Mouse (Mus musculus) embryo, embryonic 9.5 days (tissue): ENCODE results near the gene Mdga2.

Experiments
- DNase-seq: peaks from one replicate; pipeline ENCODE4 v3.0.0-alpha.2; 2017; ENCODE audit errors: extremely low spot score

The Mdga2 gene

GRCm38 (mm10) chr12:67059136-67060014 lies 163.0 kb downstream of the Mdga2 start:
- DNase-seq, result peak; percentile 2

- no peak for DNase-seq
Observed at GRCm38 (mm10) chr12:67056621-67057020, 165.7 kb downstream of the Mdga2 start.

DNA sequence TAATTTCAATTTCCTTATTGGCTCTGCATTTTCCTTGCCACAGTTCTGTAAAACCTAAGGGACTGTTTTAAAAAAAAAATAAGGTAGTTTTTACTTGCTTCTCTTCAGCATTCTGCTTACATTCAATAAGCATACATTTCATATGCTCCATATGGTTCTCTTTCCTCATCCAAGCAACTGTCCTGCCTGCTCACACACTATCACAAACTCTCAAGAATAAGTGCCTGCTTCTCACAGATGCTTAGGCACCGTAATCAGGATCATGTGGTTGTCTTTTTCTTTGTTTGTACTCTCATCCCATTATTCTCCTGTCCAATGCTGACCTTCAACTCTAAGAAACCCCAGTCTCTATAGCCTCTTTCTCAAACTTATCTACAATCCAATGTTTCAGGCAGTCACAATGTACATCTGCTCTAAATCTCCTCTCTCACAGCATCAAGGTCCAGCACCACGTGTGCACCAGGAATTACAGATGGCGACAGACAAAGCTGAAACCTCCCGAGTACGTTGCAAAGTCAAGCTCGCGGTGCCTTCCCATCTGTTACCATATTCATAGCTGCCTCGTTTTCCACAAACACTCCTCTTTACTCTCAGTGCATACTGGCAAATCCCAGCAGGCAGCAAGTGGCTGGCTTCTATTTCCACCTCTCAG lies 177.1 kb downstream of the Mdga2 start:
- DNase-seq, result no peak

GRCm38 (mm10) chr12:67041865-67042264 lies 180.5 kb downstream of the Mdga2 start:
- no peak for DNase-seq

DNA sequence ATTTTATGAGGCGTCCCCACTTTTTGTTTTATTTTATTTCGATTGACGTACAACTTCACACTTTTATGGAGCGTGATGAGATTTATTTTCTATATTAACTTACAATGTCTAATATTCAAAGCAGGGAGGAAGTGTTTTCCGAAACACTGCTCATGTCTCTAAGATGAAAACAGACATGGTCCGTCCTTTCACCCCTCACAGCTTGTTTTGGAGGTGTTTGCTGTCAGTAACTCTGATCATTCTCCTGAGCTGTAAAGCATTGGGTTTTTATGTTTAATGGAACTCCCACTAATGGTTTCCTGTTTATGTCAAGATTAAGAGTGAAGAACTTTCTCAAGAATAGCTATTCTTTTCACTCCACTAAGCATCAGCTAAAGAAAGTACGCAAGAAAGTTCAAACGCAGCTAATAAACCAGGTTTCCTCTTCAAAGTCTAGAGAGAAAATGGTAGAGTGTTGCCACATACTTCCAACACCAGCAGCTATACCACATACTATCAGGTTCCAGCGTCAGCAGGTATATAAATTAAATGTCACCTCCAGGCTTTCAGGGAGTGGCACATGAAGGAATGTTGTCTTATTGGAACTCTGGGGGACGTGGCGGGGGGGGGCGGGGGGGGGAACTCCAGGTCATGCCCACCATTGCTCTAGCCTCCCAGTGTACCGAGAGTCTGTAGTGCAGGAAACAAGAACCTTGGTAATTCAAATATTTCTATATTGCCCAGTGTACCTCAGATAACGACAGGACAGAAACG lies 186.7 kb downstream of the Mdga2 start:
- DNase-seq, result no peak

DNA sequence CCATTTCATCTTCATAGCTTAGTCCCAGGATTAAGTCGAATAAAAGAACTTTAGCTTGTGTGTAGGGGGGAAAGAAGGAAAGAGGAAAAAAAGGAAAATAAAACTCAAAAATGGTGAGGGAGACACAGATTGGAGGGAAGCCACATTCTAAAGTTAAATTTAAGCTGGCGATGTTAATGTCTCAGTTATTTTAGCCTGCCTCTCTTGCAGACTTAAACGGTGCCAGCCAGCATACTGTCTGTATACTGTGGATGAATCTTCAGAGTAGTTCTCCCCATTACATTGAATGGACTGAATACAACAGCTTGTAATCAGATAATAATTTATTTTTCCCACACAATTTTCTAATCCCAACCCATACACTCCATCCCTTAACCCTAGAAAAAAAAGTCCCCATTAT lies 205.2 kb downstream of the Mdga2 start:
- no peak for DNase-seq

GRCm38 (mm10) chr12:67011368-67011767 lies 211.0 kb downstream of the Mdga2 start:
- DNase-seq, result no peak

- no peak for DNase-seq
Observed at GRCm38 (mm10) chr12:67010318-67010717, 212.0 kb downstream of the Mdga2 start.

DNA sequence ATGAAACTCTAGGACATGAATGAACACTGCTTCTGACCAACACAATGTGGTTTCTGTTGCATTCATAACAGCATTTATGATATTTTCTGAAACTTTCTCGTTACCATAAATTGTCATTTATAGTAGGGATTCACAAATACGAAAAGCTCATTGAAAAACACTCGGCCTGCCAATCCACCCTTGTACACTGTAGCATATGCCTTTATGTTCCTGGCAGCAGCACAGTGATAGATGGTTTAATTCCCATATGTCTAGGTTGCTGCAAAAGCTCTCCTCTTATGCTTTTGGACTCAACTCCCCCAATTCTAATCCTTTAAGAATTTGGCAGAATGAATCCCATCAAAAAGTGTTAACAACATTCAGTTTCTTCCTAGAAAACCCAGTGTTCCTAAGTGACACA lies 213.2 kb downstream of the Mdga2 start:
- DNase-seq, result no peak

DNA sequence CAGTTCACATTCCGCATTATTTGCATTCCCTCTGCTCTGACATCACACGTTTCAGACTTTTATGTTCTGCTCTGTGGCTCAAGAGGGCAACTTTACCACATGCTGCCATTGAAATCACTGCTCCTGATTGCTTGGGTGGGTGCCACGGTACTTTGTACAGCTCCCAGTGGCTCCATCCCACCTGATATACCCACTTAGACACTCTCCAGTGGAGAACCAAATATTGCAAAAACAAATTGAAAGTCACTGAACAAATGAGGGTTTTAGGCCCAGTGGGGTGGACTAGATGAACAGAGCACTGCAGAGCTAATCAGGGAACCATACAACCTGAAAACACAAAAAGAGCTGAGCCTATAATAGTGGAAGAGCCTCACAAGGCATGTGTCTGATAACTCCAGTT lies 268.2 kb downstream of the Mdga2 start:
- DNase-seq, result no peak

DNA sequence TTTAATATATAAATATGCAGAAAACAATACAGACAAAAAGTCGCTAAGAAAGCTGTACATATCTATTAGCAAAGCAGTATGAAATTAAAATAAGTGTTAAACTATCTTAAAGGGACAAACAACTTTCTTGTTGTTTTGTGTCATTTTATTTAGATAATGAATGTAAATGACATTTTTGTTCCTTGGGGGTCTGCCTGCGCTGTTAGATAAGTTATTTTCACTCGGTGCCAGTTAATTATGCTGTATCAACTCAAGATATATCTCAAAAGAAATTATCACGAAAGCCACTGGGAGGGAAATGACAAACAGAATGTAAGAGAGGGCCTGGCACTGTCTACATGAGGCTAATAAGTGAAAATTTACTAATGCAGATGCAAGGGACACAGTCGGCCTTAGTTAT lies 306.6 kb downstream of the Mdga2 start:
- no peak for DNase-seq

GRCm38 (mm10) chr12:66899366-66899765 lies 323.0 kb downstream of the Mdga2 start:
- no peak for DNase-seq

GRCm38 (mm10) chr12:66896790-66897189 lies 325.6 kb downstream of the Mdga2 start:
- no peak for DNase-seq

DNA sequence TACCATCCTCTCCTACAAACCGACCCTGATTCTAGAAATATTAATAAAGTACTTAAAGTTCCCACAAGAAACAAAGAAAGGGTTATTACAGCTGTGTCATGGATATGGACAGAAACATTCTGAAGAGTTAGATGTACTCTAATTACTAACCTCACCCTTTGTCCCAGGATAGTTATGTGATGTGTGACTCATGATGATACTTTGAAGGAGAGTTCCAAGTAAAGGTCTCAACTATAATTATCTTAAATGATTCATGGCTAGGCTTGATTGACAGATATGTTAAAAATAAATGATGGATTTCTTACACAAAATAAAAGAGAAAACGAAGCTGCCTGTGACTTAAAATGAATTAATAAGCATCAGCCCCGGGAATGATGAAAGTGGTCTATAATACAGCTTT lies 332.1 kb downstream of the Mdga2 start:
- DNase-seq, result no peak

GRCm38 (mm10) chr12:66889276-66889675 lies 333.1 kb downstream of the Mdga2 start:
- DNase-seq, result no peak

DNA sequence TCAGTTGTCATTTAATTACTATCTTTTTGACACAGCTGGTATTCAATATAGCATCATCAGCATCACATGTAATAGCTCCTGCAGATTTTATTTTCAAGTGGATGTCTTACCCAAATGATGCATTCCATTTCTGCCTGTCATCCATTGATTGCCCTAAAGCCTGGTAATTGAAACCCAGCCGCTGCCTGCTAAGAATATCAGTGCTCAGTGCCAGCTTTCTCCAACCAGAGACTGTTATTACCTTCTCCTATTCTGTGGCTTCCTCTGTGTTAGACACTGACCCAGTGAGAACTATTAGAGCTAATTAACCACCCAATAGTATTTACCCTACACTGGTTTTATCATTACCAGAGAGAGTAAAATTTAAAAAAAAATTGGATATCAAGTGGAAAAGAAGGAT lies 333.7 kb downstream of the Mdga2 start:
- DNase-seq, result no peak

GRCm38 (mm10) chr12:66866199-66866598 lies 356.1 kb downstream of the Mdga2 start:
- no peak for DNase-seq

DNA sequence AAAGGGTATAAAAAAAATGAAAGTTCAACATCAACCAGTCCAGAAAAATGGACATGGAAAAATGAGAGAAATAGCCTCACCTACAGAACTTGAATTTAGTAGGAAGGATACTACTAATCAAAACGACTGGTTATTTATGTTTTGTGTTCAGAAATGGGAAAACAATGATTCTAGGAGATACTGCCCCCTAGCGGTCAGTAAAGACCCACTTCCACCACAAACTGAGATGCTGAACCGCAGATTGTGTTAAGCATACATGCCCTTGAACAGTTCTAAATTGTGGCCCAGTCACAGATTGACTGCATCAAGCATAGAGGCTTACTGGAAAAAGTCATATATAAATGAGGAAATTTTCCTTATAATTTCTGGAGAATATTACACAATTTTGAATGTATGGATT lies 369.2 kb downstream of the Mdga2 start:
- DNase-seq, result peak; percentile 6

GRCm38 (mm10) chr12:66840336-66840735 lies 382.0 kb downstream of the Mdga2 start:
- no peak for DNase-seq

DNA sequence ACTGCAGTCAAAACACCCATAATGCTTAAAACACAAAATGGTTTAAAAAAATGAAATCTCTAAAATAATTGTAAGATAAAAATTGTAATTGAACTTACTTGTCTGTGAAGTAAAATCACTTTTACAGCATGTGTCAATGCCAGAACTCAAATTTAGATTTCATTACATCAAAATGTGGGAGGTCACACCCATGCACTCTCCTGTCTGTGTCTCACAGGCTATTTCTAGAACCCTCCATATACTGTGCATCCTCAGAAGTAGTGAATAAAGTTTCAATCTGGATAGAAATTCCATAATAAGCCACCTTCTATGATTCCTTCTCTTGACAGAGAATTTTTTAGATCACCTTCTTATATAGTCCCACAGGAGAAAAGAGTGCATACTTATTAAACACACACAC lies 466.7 kb downstream of the Mdga2 start:
- no peak for DNase-seq

- DNase-seq, result no peak
Observed at GRCm38 (mm10) chr12:66734536-66734935, 487.8 kb downstream of the Mdga2 start.

DNA sequence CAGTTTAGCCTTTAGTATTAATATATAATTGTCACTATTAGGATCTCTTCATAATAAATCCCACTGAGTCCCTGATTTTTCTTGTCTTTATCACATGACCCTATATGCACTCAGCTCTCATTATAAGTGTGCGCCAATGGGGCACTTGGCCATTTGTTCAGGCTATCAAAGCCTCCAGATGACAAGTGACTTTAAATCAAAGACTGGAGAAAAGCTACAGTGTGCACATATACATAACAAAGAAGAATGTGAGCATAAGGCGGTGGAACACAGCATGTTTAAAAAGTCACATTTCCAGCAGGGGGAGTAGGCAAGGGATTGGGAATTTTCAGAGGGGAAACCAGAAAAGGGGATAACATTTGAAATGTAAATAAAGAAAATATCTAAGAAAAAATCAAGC lies 497.9 kb downstream of the Mdga2 start:
- DNase-seq, result no peak

- DNase-seq, result no peak
Observed at GRCm38 (mm10) chr12:66708334-66708733, 514.0 kb downstream of the Mdga2 start.
